Mouse (Mus musculus) bone marrow macrophage, adult 2 months (primary cell): Measurements from ENCODE around the gene Plin3. TPM values are rescaled to one million over a fixed set of nuclear protein-coding genes. Genes with fewer than 3 reads are reported as not detected.
"Not testable (repeated sequence)": the region's sequence is repeated elsewhere in the genome, so short reads cannot be mapped to it uniquely, and the experiment has no call there.

Experiments used
- H3K27ac ChIP-seq: 2 replicates; pipeline ENCODE4 v1.5.1; 2012; ENCODE audit warnings: low read depth, low read length; ENCODE audit not compliant: insufficient read depth
- H3K4me1 ChIP-seq: 2 replicates; pipeline ENCODE4 v1.6.1; 2012; ENCODE audit warnings: low read length; ENCODE audit not compliant: control insufficient read depth, insufficient read depth
- H3K4me3 ChIP-seq: 2 replicates; pipeline ENCODE4 v1.5.1; 2012; ENCODE audit warnings: mild to moderate bottlenecking, low read length, moderate library complexity; ENCODE audit not compliant: insufficient read depth
- CTCF ChIP-seq: IDR thresholded peaks from 2 replicates; pipeline ENCODE4 v1.5.1; 2012; ENCODE audit warnings: low read depth, mild to moderate bottlenecking, low read length, moderate library complexity
- POLR2A ChIP-seq: IDR thresholded peaks from 2 replicates; pipeline ENCODE4 v1.6.1; 2012; ENCODE audit warnings: mild to moderate bottlenecking, low read depth, low read length, borderline replicate concordance
- polyA plus RNA-seq: library from polyadenylated mRNA; stranded (reverse); fragments of >200 nt; gene quantifications from 2 replicates; pipeline ENCODE4 v1.2.4, GENCODE M21; 2012; ENCODE audit not compliant: missing spikeins, insufficient read depth, insufficient read length

Plin3 gene
- polyA plus RNA-seq, 1 experiment, result 40.4 TPM

DNA sequence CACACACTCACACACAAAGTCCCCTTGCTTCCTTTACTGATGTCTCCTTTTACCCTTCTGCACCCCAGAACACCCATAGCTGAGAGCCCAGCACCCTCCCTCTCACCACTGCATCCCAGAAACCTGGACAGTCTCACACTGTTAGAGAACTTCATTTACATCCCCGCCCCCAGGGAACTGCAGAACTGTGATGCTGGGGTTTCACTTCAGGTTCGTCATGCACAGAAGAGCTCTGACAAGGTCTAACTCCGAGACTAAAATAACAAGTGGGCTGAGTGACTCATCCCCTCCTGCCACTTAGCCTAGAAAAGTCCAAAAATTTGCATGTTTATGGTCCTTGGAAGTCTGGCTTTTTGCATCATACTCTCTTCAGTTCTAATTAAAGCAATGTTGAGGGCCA, 26.4 kb downstream of the Plin3 start:
- Histone ChIP-seq H3K27ac (peak overlapping the region; percentile 98), H3K4me1 (peaks cover 42% of the 10 kb centered on the region), H3K4me3 (no peak overlapping the region)
- no peak for TF ChIP-seq POLR2A
- TF ChIP-seq CTCF, result no peak

GRCm38 (mm10) chr17:56265869-56266268, 26.8 kb downstream of the Plin3 start:
- Histone ChIP-seq H3K27ac (peak overlapping the region; percentile 98), H3K4me1 (peaks cover 42% of the 10 kb centered on the region), H3K4me3 (no peak overlapping the region)
- TF ChIP-seq POLR2A, result no peak
- no peak for TF ChIP-seq CTCF

- TF ChIP-seq CTCF (no peak), POLR2A (no peak)
- Histone ChIP-seq H3K4me1 (peaks cover 49% of the 10 kb centered on the region), H3K27ac (peak overlapping the region; percentile 98), H3K4me3 (no peak overlapping the region)
Measured at GRCm38 (mm10) chr17:56265011-56265410, 27.7 kb downstream of the Plin3 start.

DNA sequence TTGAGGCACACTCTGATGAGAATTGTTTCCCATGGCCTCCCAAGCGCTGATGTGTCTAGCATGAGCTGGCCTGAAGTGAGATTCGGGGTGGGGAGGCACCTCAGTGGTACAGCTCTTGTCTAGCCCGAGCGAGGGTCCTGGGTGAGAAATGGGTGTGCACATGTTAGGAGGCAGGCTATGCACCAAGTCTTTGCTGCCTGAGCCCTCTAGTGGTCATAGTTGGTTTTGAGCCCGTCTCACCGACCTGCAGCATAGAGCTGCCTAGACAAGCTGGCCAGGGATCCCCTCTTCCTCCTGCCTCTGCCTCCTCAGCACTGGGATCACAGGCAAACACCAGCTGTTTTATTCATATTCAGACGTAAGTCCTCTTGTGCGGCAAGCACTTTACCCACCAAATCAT, 28.7 kb downstream of the Plin3 start:
- H3K4me3 ChIP-seq, result no peak overlapping the region
- peaks cover 56% of the 10 kb centered on the region for H3K4me1 ChIP-seq
- peak overlapping the region; percentile 34 for H3K27ac ChIP-seq
- TF ChIP-seq CTCF (peak; percentile 61), POLR2A (no peak)

DNA sequence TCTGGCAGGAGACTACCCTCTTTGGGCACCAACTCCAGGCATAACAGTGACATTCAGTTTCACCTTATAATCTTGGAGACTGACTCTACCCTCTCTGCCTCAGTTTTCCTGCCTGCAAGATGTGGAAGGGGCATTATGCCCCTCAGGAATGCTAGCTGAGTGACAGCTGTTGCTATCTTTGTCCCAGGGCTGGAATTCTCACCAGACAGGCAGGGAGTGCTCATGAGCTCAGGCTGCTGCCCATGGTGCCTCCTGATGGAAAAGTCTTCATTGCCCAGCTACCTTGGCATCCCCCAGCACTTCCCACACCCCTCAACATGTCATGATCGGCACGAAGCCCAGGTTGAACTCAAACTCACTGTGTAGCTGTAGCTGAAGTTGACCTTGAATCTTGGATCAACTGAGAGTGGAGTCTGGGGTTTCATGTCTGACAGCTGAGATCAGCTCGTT, 30.0 kb downstream of the Plin3 start:
- no peak overlapping the region for H3K27ac ChIP-seq
- peaks cover 54% of the 10 kb centered on the region for H3K4me1 ChIP-seq
- no peak overlapping the region for H3K4me3 ChIP-seq
- TF ChIP-seq POLR2A (no peak), CTCF (no peak)

DNA sequence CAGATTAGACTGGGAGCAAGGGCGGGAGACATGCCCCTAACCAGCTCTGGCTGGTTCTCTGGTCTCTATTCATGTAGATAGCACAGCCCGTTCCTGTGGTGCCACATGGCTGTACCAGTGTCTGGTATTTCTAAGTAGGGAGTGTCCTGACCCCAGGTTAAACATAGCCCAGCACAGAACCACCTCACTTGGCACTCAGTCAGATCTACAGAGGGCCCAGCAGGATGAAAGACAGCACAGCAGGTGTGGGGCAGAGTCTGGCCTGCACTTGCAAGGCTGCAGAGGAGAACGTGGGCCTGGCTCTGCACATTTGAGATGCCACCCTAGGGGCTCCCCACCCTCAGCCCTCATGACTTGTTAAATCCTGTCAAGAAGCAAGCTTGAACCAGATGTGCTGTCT, 31.5 kb downstream of the Plin3 start:
- Histone ChIP-seq H3K4me1 (peaks cover 48% of the 10 kb centered on the region), H3K4me3 (no peak overlapping the region), H3K27ac (no peak overlapping the region)
- no peak for TF ChIP-seq POLR2A
- no peak for TF ChIP-seq CTCF

DNA sequence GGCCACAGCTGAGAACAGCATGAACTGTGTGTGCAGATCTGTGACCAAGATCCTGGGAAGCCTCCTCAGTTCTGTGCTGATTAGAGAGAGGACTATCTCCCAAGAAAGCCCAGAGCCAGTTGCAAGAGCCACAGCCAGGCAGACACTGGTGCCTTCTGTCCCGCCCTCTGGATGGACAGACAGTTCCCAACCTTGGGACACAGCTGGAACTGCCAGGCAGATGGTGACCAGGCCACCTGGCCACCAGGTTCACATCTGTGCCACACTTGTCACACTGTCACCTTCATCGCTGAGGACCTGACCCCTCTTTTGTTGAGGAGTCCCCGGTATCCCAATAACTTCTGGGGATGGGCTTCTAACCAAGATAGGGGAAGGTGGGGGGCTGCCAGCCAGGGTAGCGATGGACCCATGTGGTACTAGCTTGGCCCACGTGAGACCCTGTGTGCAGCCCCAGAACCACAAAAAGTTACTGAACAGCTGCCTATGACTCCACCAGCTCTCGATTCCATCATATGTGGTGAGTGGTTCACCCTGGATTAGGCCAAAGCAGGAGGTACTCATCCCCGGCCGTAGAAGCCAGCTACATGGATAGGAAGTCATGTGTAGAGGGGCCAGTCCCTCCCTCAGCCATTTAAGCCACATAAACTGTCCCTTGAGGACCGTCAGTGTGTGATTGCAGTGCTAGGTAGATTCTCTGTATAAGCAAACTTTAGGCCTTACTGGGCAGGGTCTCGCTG, 33.2 kb downstream of the Plin3 start:
- Histone ChIP-seq H3K27ac (peak overlapping the region; percentile 38), H3K4me3 (peak overlapping the region; percentile 79), H3K4me1 (peaks cover 37% of the 10 kb centered on the region)
- TF ChIP-seq POLR2A (no peak), CTCF (no peak)

GRCm38 (mm10) chr17:56258812-56259211, 33.9 kb downstream of the Plin3 start:
- peak overlapping the region; percentile 38 for H3K27ac ChIP-seq
- peaks cover 33% of the 10 kb centered on the region for H3K4me1 ChIP-seq
- H3K4me3 ChIP-seq, result peak overlapping the region; percentile 79

GRCm38 (mm10) chr17:56258269-56258668, 34.4 kb downstream of the Plin3 start:
- Histone ChIP-seq H3K4me1 (peaks cover 33% of the 10 kb centered on the region), H3K4me3 (peak overlapping the region; percentile 79)
- H3K27ac ChIP-seq, result not testable (repeated sequence)

DNA sequence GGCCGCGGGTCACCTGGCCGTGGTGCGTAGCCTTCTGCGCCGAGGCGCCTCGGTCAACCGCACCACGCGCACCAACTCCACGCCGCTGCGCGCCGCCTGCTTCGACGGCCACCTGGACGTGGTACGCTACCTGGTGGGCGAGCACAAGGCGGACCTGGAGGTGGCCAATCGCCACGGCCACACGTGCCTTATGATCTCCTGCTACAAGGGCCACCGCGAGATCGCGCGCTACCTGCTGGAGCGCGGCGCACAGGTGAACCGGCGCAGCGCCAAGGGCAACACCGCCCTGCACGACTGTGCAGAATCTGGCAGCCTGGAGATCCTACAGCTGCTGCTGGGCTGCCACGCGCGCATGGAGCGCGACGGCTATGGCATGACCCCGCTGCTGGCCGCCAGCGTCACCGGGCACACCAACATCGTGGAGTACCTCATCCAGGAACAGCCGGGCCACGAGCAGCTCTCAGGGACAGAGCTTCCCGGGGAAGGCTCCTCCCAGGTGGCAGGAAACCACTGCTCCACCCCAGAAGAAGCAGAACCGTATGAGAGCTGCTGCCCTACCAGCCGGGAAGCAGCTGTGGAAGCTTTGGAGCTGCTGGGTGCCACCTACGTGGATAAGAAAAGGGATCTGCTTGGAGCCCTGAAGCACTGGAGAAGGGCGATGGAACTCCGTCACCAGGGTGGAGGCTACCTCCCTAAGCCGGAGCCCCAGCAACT, 35.3 kb downstream of the Plin3 start:
- Histone ChIP-seq H3K4me3 (peak overlapping the region; percentile 79), H3K27ac (peak overlapping the region; percentile 42), H3K4me1 (peaks cover 30% of the 10 kb centered on the region)
- no peak for TF ChIP-seq POLR2A
